Mouse (Mus musculus) CH12.LX (cell line): ENCODE measurements around the gene Sit1. TPM values are rescaled to one million over a fixed set of nuclear protein-coding genes. Genes with fewer than 3 reads are reported as not detected.

ENCODE experiments used
- DNase-seq: peaks from one replicate; pipeline ENCODE4 v3.0.0-alpha.2; 2013; ENCODE audit errors: extremely low read depth
- H3K27ac ChIP-seq: 2 replicates; pipeline ENCODE4 v1.5.1; 2012; ENCODE audit warnings: low read depth, mild to moderate bottlenecking, control low read depth, moderate library complexity; ENCODE audit not compliant: insufficient read depth
- H3K27me3 ChIP-seq: replicated peaks from 2 replicates; pipeline ENCODE3; 2012; ENCODE audit warnings: inconsistent platforms
- H3K36me3 ChIP-seq, 2 experiments: replicated peaks in 1 of 2; 2 replicates each; pipeline versions ENCODE3 to v1.6.1; 2012; ENCODE audit warnings: inconsistent platforms in 1 of 2, low read length in 1 of 2, mild to moderate bottlenecking in 1 of 2, mixed read lengths in 1 of 2, moderate library complexity in 1 of 2; ENCODE audit not compliant: control insufficient read depth in 1 of 2, insufficient read depth in 1 of 2
- H3K4me1 ChIP-seq, 2 experiments: 2 replicates each; pipeline ENCODE4 v1.6.1; 2012; ENCODE audit warnings: inconsistent platforms in 1 of 2, moderate library complexity in 1 of 2; ENCODE audit not compliant: insufficient read depth in 2 of 2, control insufficient read depth in 1 of 2
- H3K4me2 ChIP-seq: 2 replicates; pipeline ENCODE4 v1.6.1; 2012; ENCODE audit warnings: low read depth, mild to moderate bottlenecking, control low read depth; ENCODE audit not compliant: poor library complexity, insufficient read depth, severe bottlenecking
- H3K4me3 ChIP-seq, 3 experiments: fragments of 150-350 bp in 1 of 3; sonication (generic) in 1 of 3; replicated peaks in 1 of 3; 2 replicates each; pipeline versions ENCODE3 to v1.5.1; 2011 to 2012; ENCODE audit warnings: low read depth in 2 of 3, low read length in 2 of 3, mild to moderate bottlenecking in 2 of 3, moderate library complexity in 2 of 3, control low read depth in 1 of 3, improper control_type of control experiment in 1 of 3, inconsistent platforms in 1 of 3, mixed read lengths in 1 of 3; ENCODE audit not compliant: poor library complexity in 1 of 3
- H3K79me2 ChIP-seq: replicated peaks from 2 replicates; pipeline ENCODE4 v1.6.1; 2012; ENCODE audit warnings: mild to moderate bottlenecking, moderate library complexity; ENCODE audit not compliant: control insufficient read depth, poor library complexity, insufficient read depth, severe bottlenecking; ENCODE audit errors: extremely low read depth
- H3K9ac ChIP-seq: 2 replicates; pipeline ENCODE4 v1.6.1; 2012; ENCODE audit warnings: low read depth, mild to moderate bottlenecking, control low read depth, moderate library complexity; ENCODE audit not compliant: insufficient read depth
- H3K9me3 ChIP-seq: replicated peaks from 2 replicates; pipeline ENCODE3; 2012; ENCODE audit warnings: low read length, inconsistent platforms, mixed read lengths
- BHLHE40 ChIP-seq: IDR thresholded peaks from 2 replicates; pipeline ENCODE4 v1.6.1; 2011; ENCODE audit warnings: mild to moderate bottlenecking, low read depth, low read length, improper control_type of control experiment
- CHD1 ChIP-seq: IDR thresholded peaks from 2 replicates; pipeline ENCODE4 v1.6.1; 2012; ENCODE audit warnings: low read depth, low read length, improper control_type of control experiment, inconsistent platforms
- CHD2 ChIP-seq: IDR thresholded peaks from 2 replicates; pipeline ENCODE4 v1.6.1; 2011; ENCODE audit warnings: low read length, improper control_type of control experiment
- CTCF ChIP-seq, 2 experiments: IDR thresholded peaks in 1 of 2; conservative IDR thresholded peaks in 1 of 2; 2 replicates each; pipeline ENCODE4 v1.5.1; 2011 to 2012; ENCODE audit warnings: low read depth in 2 of 2, low read length in 2 of 2, improper control_type of control experiment in 1 of 2, inconsistent platforms in 1 of 2, mild to moderate bottlenecking in 1 of 2, moderate library complexity in 1 of 2
- E2F4 ChIP-seq: IDR thresholded peaks from 2 replicates; pipeline ENCODE4 v1.6.1; 2011; ENCODE audit warnings: low read depth, low read length, improper control_type of control experiment; ENCODE audit not compliant: insufficient replicate concordance
- ELF1 ChIP-seq: IDR thresholded peaks from 2 replicates; pipeline ENCODE4 v1.6.1; 2014; ENCODE audit warnings: low read depth, mild to moderate bottlenecking, inconsistent platforms, low read length, improper control_type of control experiment
- ETS1 ChIP-seq: conservative IDR thresholded peaks from 2 replicates; pipeline ENCODE4 v1.6.1; 2012; ENCODE audit warnings: low read depth, mild to moderate bottlenecking, inconsistent platforms, low read length, improper control_type of control experiment, moderate library complexity
- GABPA ChIP-seq: IDR thresholded peaks from 2 replicates; pipeline ENCODE4 v1.6.1; 2012; ENCODE audit warnings: low read depth, low read length, improper control_type of control experiment, inconsistent platforms; ENCODE audit not compliant: insufficient replicate concordance
- IRF4 ChIP-seq: IDR thresholded peaks from 2 replicates; pipeline ENCODE4 v1.6.1; 2014; ENCODE audit warnings: low read depth, mild to moderate bottlenecking, inconsistent platforms, low read length, improper control_type of control experiment
- JUND ChIP-seq: conservative IDR thresholded peaks from 2 replicates; pipeline ENCODE4 v1.6.1; 2011; ENCODE audit warnings: low read depth, low read length, improper control_type of control experiment
- KAT2A ChIP-seq: IDR thresholded peaks from 2 replicates; pipeline ENCODE4 v1.6.1; 2012; ENCODE audit warnings: low read length, improper control_type of control experiment, inconsistent platforms; ENCODE audit not compliant: insufficient replicate concordance
- MAFK ChIP-seq: IDR thresholded peaks from 2 replicates; pipeline ENCODE4 v1.6.1; 2011; ENCODE audit warnings: low read length, improper control_type of control experiment; ENCODE audit not compliant: insufficient replicate concordance
- MAX ChIP-seq: IDR thresholded peaks from 2 replicates; pipeline ENCODE4 v1.6.1; 2011; ENCODE audit warnings: low read length, improper control_type of control experiment
- MEF2A ChIP-seq: IDR thresholded peaks from 2 replicates; pipeline ENCODE4 v1.6.1; 2014; ENCODE audit warnings: low read depth, mild to moderate bottlenecking, inconsistent platforms, low read length, improper control_type of control experiment, borderline replicate concordance
- MXI1 ChIP-seq: IDR thresholded peaks from 2 replicates; pipeline ENCODE4 v1.6.1; 2011; ENCODE audit warnings: mild to moderate bottlenecking, low read depth, low read length, improper control_type of control experiment
- NELFE ChIP-seq: IDR thresholded peaks from 2 replicates; pipeline ENCODE4 v1.6.1; 2011; ENCODE audit warnings: low read depth, low read length, improper control_type of control experiment
- NRF1 ChIP-seq: IDR thresholded peaks from 2 replicates; pipeline ENCODE4 v1.6.1; 2014; ENCODE audit warnings: low read depth, mild to moderate bottlenecking, inconsistent platforms, low read length, improper control_type of control experiment, moderate library complexity
- POLR2AphosphoS2 ChIP-seq: IDR thresholded peaks from 2 replicates; pipeline ENCODE4 v1.6.1; 2011; ENCODE audit warnings: low read depth, low read length, improper control_type of control experiment
- RCOR1 ChIP-seq: conservative IDR thresholded peaks from 2 replicates; pipeline ENCODE4 v1.6.1; 2012; ENCODE audit warnings: low read depth, mild to moderate bottlenecking, inconsistent platforms, low read length, improper control_type of control experiment
- SMC3 ChIP-seq: IDR thresholded peaks from 2 replicates; pipeline ENCODE4 v1.6.1; 2011; ENCODE audit warnings: low read depth, low read length, improper control_type of control experiment
- TCF12 ChIP-seq: IDR thresholded peaks from 2 replicates; pipeline ENCODE4 v1.6.1; 2014; ENCODE audit warnings: low read depth, mild to moderate bottlenecking, inconsistent platforms, low read length, improper control_type of control experiment
- UBTF ChIP-seq: IDR thresholded peaks from 2 replicates; pipeline ENCODE4 v1.6.1; 2012; ENCODE audit warnings: low read depth, mild to moderate bottlenecking, inconsistent platforms, low read length, improper control_type of control experiment, moderate library complexity
- USF1 ChIP-seq: IDR thresholded peaks from 2 replicates; pipeline ENCODE4 v1.6.1; 2014; ENCODE audit warnings: low read depth, mild to moderate bottlenecking, inconsistent platforms, low read length, improper control_type of control experiment
- USF2 ChIP-seq: conservative IDR thresholded peaks from 2 replicates; pipeline ENCODE4 v1.6.1; 2011; ENCODE audit warnings: low read depth, low read length, improper control_type of control experiment
- ZC3H11A ChIP-seq: IDR thresholded peaks from 2 replicates; pipeline ENCODE4 v1.6.1; 2012; ENCODE audit warnings: low read depth, mild to moderate bottlenecking, inconsistent platforms, low read length, improper control_type of control experiment
- ZMIZ1 ChIP-seq: IDR thresholded peaks from 2 replicates; pipeline ENCODE4 v1.6.1; 2012; ENCODE audit warnings: low read depth, mild to moderate bottlenecking, inconsistent platforms, low read length, improper control_type of control experiment
- dilution Hi-C: fragments of 300-500 bp; cut with MboI; formaldehyde crosslinking; loops from 2 replicates; pipeline ENCODE4 v1.14.3; 2020; ENCODE audit warnings: low sequenced_read_pairs; ENCODE audit not compliant: extremely low pct_unique_long_range_greater_than_20kb, extremely low pct_ligation_motif_present
- in situ Hi-C: fragments of 300-500 bp; cut with MboI; formaldehyde crosslinking; loops from 3 replicates; pipeline ENCODE4 v1.14.3; 2019; ENCODE audit warnings: low sequenced_read_pairs, low pct_ligation_motif_present, low pct_unique_long_range_greater_than_20kb, mixed read lengths
- polyA plus RNA-seq: library from polyadenylated mRNA; unstranded; fragments of >175 nt; gene quantifications from 2 replicates; pipeline ENCODE4 v1.2.1, GENCODE M21; 2012; ENCODE audit warnings: low read depth; ENCODE audit not compliant: insufficient read length
- total RNA-seq, 2 experiments: library from RNA; depleted of rRNA; stranded (reverse); fragments of 300-350 nt in 1 of 2; fragments of >200 nt in 1 of 2; gene quantifications; 2 replicates each; pipeline ENCODE4 v1.2.3; 2012 to 2014

Gene Sit1
- total and polyA plus RNA-seq, 3 experiments: 2.8 to 10.5 (median 10.1) TPM

DNA sequence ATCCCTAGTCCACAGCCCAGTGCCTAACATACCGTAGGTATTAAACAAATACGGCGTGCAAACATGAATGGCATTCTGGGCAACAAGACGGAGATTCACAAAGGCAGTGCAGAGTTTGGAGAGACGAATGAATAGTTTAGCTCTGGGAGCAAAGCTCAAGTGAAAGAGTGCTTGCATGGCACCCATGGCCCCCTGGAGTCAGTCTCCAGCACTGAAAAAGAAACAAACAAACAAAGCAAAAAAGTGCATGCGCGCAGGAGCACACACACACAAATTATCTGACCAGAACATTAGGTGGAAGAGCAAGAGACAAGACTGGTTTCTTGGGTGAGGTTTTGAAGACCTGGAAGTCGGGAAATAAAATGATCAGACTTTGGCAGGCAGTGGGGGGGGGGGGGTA, 22.5 kb upstream of the Sit1 start:
- H3K4me3 ChIP-seq: no peak overlapping the region
- H3K9ac ChIP-seq: no peak overlapping the region
- H3K9me3 ChIP-seq: no peaks in the 10 kb centered on the region
- no peak for TF ChIP-seq MAX
- no peak for TF ChIP-seq CTCF (conservative IDR thresholded peaks at IDR 0.05 in 1 of 2, IDR thresholded peaks at IDR 0.05 in 1 of 2; ENCODE audit: low read depth in 2 of 2, low read length in 2 of 2)
- TF ChIP-seq ZC3H11A: no peak
- no peak for TF ChIP-seq SMC3
- no peak for TF ChIP-seq POLR2AphosphoS2
- TF ChIP-seq MEF2A: no peak
- TF ChIP-seq JUND: no peak
- no peak for TF ChIP-seq RCOR1
- no peak for TF ChIP-seq TCF12
- no peak for TF ChIP-seq ELF1
- TF ChIP-seq MAFK: no peak
- TF ChIP-seq IRF4: no peak
- no peak for TF ChIP-seq USF2
- TF ChIP-seq KAT2A: no peak
- TF ChIP-seq CHD2: no peak
- no peak for TF ChIP-seq BHLHE40
- no peak for TF ChIP-seq ETS1
- H3K4me1 ChIP-seq: no peaks in the 10 kb centered on the region
- DNase-seq: no peak
- no peaks in the 10 kb centered on the region for H3K36me3 ChIP-seq
- H3K27me3 ChIP-seq: peaks cover 94% of the 10 kb centered on the region
- dilution Hi-C loops: no loop called here
- in situ Hi-C loops: no loop called here
- H3K79me2 ChIP-seq: no peaks in the 10 kb centered on the region
- H3K27ac ChIP-seq: no peak overlapping the region
- no peak overlapping the region for H3K4me2 ChIP-seq

GRCm38 (mm10) chr4:43504269-43504668, 20.7 kb upstream of the Sit1 start:
- no peaks in the 10 kb centered on the region for H3K36me3 ChIP-seq
- TF ChIP-seq SMC3 (no peak), USF1 (no peak), CHD1 (no peak), MXI1 (no peak), CTCF (conservative IDR thresholded peaks at IDR 0.05 in 1 of 2, IDR thresholded peaks at IDR 0.05 in 1 of 2; ENCODE audit: low read depth in 2 of 2, low read length in 2 of 2) (no peak), NELFE (no peak), MAX (no peak), RCOR1 (no peak), UBTF (no peak), GABPA (no peak), ZMIZ1 (no peak), NRF1 (no peak), E2F4 (no peak), ELF1 (no peak)
- no peaks in the 10 kb centered on the region for H3K79me2 ChIP-seq
- H3K9ac ChIP-seq: no peak overlapping the region
- no peak overlapping the region for H3K4me3 ChIP-seq
- dilution Hi-C loops: no loop called here
- DNase-seq: no peak
- peaks cover 0 to 6% of the 10 kb centered on the region in 2 experiments; a peak in 2 of 4 replicates for H3K4me1 ChIP-seq
- H3K4me2 ChIP-seq: no peak overlapping the region
- no peak overlapping the region for H3K27ac ChIP-seq
- peaks cover 93% of the 10 kb centered on the region for H3K27me3 ChIP-seq
- in situ Hi-C loops: no loop called here
- no peaks in the 10 kb centered on the region for H3K9me3 ChIP-seq
